Mouse (Mus musculus): ENCODE measurements around the gene Ak5.

The Ak5 gene

GRCm38 (mm10) chr3:152564516-152565113 is 103.5 kb downstream of the Ak5 start:
- no peak for DNase-seq (ENCODE audit: low spot score in 2 of 2)

- DNase-seq (ENCODE audit: low spot score in 2 of 2): no peak
Measured at GRCm38 (mm10) chr3:152563833-152564232, 104.3 kb downstream of the Ak5 start.

- DNase-seq (ENCODE audit: low spot score in 2 of 2): no peak
Measured at GRCm38 (mm10) chr3:152561708-152562107, 106.5 kb downstream of the Ak5 start.

GRCm38 (mm10) chr3:152559295-152559694 is 108.9 kb downstream of the Ak5 start:
- DNase-seq (ENCODE audit: low spot score in 2 of 2): no peak

GRCm38 (mm10) chr3:152558106-152558505 is 110.1 kb downstream of the Ak5 start:
- DNase-seq (ENCODE audit: low spot score in 2 of 2): no peak

GRCm38 (mm10) chr3:152557659-152558058 is 110.5 kb downstream of the Ak5 start:
- DNase-seq (ENCODE audit: low spot score in 2 of 2): no peak

GRCm38 (mm10) chr3:152556919-152557318 is 111.2 kb downstream of the Ak5 start:
- no peak for DNase-seq (ENCODE audit: low spot score in 2 of 2)

GRCm38 (mm10) chr3:152556435-152556834 is 111.7 kb downstream of the Ak5 start:
- no peak for DNase-seq (ENCODE audit: low spot score in 2 of 2)

- DNase-seq (ENCODE audit: low spot score in 2 of 2): no peak
Measured at GRCm38 (mm10) chr3:152555216-152555615, 112.9 kb downstream of the Ak5 start.

GRCm38 (mm10) chr3:152554366-152554765 is 113.8 kb downstream of the Ak5 start:
- peak in 1 of 2 experiments; percentile 51 for DNase-seq (ENCODE audit: low spot score in 2 of 2)

GRCm38 (mm10) chr3:152552641-152553040 is 115.5 kb downstream of the Ak5 start:
- no peak for DNase-seq (ENCODE audit: low spot score in 2 of 2)

- DNase-seq (ENCODE audit: low spot score in 2 of 2): no peak
Measured at GRCm38 (mm10) chr3:152550528-152551115, 117.5 kb downstream of the Ak5 start.

GRCm38 (mm10) chr3:152550031-152550430 is 118.1 kb downstream of the Ak5 start:
- DNase-seq (ENCODE audit: low spot score in 2 of 2): no peak

GRCm38 (mm10) chr3:152544921-152545320 is 123.2 kb downstream of the Ak5 start:
- no peak for DNase-seq (ENCODE audit: low spot score in 2 of 2)

GRCm38 (mm10) chr3:152542298-152542697 is 125.9 kb downstream of the Ak5 start:
- DNase-seq (ENCODE audit: low spot score in 2 of 2): no peak

GRCm38 (mm10) chr3:152530344-152530743 is 137.8 kb downstream of the Ak5 start:
- DNase-seq (ENCODE audit: low spot score in 2 of 2): no peak

- DNase-seq (ENCODE audit: low spot score in 2 of 2): no peak
Measured at GRCm38 (mm10) chr3:152529058-152529972, 138.8 kb downstream of the Ak5 start.

- no peak for DNase-seq (ENCODE audit: low spot score in 2 of 2)
Measured at GRCm38 (mm10) chr3:152526721-152527120, 141.4 kb downstream of the Ak5 start.

GRCm38 (mm10) chr3:152523315-152523638 is 144.9 kb downstream of the Ak5 start:
- no peak for DNase-seq (ENCODE audit: low spot score in 2 of 2)

- DNase-seq (ENCODE audit: low spot score in 2 of 2): no peak
Measured at GRCm38 (mm10) chr3:152522634-152523314, 145.4 kb downstream of the Ak5 start.

GRCm38 (mm10) chr3:152521054-152521453 is 147.1 kb downstream of the Ak5 start:
- DNase-seq (ENCODE audit: low spot score in 2 of 2): peak; percentile 52 to 72

GRCm38 (mm10) chr3:152520074-152520473 is 148.1 kb downstream of the Ak5 start:
- no peak for DNase-seq (ENCODE audit: low spot score in 2 of 2)
